Comparison of ENCODE assay signal across 23 mouse cellular contexts in genomic region chr3:87100911-87101310, GRCm38 (mm10).
A peak's percentile ranks its signal among the peaks of the same experiment; 100 is the strongest.
DNase-seq lines count a peak whose midpoint lies in the region; ATAC-seq lines count a peak whose summit lies in the region.
"Had no signal": no experiment of that assay in that cellular context is flagged by ENCODE, and none has a peak within 500 bp of the region (broad histone marks: within the 10 kb centered on the region; RNA-seq: fewer than 3 reads in every experiment).

No protein-coding gene starts in this region.

- peaks cover 54% of the 10 kb centered on the region for H3K4me1 ChIP-seq in forebrain, embryonic 10.5 days
- H3K4me1 ChIP-seq in forebrain, embryonic 16.5 days (replicated peaks; ENCODE audit: control insufficient read depth, insufficient read depth, low read length) = peaks cover 25% of the 10 kb centered on the region
- H3K4me1 ChIP-seq in embryonic facial prominence, embryonic 10.5 days = peaks cover 73% of the 10 kb centered on the region
- peaks cover 43% of the 10 kb centered on the region for H3K4me1 ChIP-seq in limb, embryonic 10.5 days

- no peak overlapping the region for H3K9ac ChIP-seq in forebrain, embryonic 16.5 days (replicated peaks; ENCODE audit: low read depth, low read length)
- H3K9ac ChIP-seq: hindbrain, embryonic 14.5 days had no signal

- no peak overlapping the region for H3K4me2 ChIP-seq in forebrain, embryonic 16.5 days (ENCODE audit: low read length)
- H3K4me2 ChIP-seq: heart, embryonic 11.5 days; hindbrain, embryonic 14.5 days had no signal

- 86% methylated on average over 4 of the region's 4 CpGs for WGBS in forebrain, embryonic 10.5 days
- 87% methylated on average over 4 of the region's 4 CpGs for WGBS in forebrain, embryonic 16.5 days
- 85% methylated on average over 4 of the region's 4 CpGs for WGBS in embryonic facial prominence, embryonic 10.5 days
- WGBS in limb, embryonic 10.5 days = 84% methylated on average over 4 of the region's 4 CpGs

- H3K27me3 ChIP-seq in forebrain, embryonic 10.5 days (ENCODE audit: poor library complexity, severe bottlenecking) = no peaks in the 10 kb centered on the region
- no peaks in the 10 kb centered on the region for H3K27me3 ChIP-seq in forebrain, embryonic 16.5 days (replicated peaks; ENCODE audit: control insufficient read depth, insufficient read depth, low read length)
- H3K27me3 ChIP-seq in embryonic facial prominence, embryonic 10.5 days (replicated peaks; ENCODE audit: low read depth, poor library complexity, severe bottlenecking) = no peaks in the 10 kb centered on the region
- no peaks in the 10 kb centered on the region for H3K27me3 ChIP-seq in limb, embryonic 10.5 days (ENCODE audit: low read depth, poor library complexity, severe bottlenecking)
- H3K27me3 ChIP-seq: Patski had no signal

- peak overlapping the region; percentile 80; the same call in 1 of the 2 replicates for H3K27ac ChIP-seq in forebrain, embryonic 10.5 days
- no peak overlapping the region for H3K27ac ChIP-seq in forebrain, embryonic 16.5 days (ENCODE audit: low read length)
- 0 out of 2 replicates have a peak overlapping the region, but pooled peaks have one; percentile 71 for H3K27ac ChIP-seq in embryonic facial prominence, embryonic 10.5 days (replicated peaks)
- peak overlapping the region; percentile 60; the same call in 1 of the 2 replicates for H3K27ac ChIP-seq in limb, embryonic 10.5 days
- H3K27ac ChIP-seq: hindbrain, embryonic 14.5 days; hindbrain, postnatal 0 days had no signal

- peaks cover 69% of the 10 kb centered on the region for H3K36me3 ChIP-seq in forebrain, embryonic 10.5 days (replicated peaks)
- no peaks in the 10 kb centered on the region for H3K36me3 ChIP-seq in forebrain, embryonic 16.5 days (ENCODE audit: control insufficient read depth, insufficient read depth)
- H3K36me3 ChIP-seq in embryonic facial prominence, embryonic 10.5 days (replicated peaks) = peaks cover 63% of the 10 kb centered on the region
- peaks cover 75% of the 10 kb centered on the region for H3K36me3 ChIP-seq in limb, embryonic 10.5 days
- H3K36me3 ChIP-seq: G1E had no signal

- no peak for DNase-seq in forebrain, embryonic 10.5 days (ENCODE audit: extremely low spot score, low spot score)
- DNase-seq in embryonic facial prominence, embryonic 10.5 days (ENCODE audit: low spot score) = no peak
- no peak for DNase-seq in limb, embryonic 10.5 days (ENCODE audit: low spot score)
- no peak for DNase-seq in lung, adult 18-20 months
- no peak for DNase-seq in T-cell, adult 2 months (ENCODE audit: low spot score)
- DNase-seq: adrenal gland, adult 2 months; adrenal gland, postnatal 14 days; B cell, adult 2 months; cerebellum, adult 11 months; cerebellum, adult 2 months; cerebellum, adult 9-11 months; gastrocnemius, postnatal 10 days; heart, adult 11 months; kidney, adult 18-20 months had no signal

- no peak overlapping the region for H3K4me3 ChIP-seq in forebrain, embryonic 10.5 days
- H3K4me3 ChIP-seq in forebrain, embryonic 16.5 days (replicated peaks; ENCODE audit: low read length) = no peak overlapping the region
- H3K4me3 ChIP-seq in embryonic facial prominence, embryonic 10.5 days = no peak overlapping the region
- no peak overlapping the region for H3K4me3 ChIP-seq in limb, embryonic 10.5 days

- no peak for ATAC-seq in forebrain, embryonic 16.5 days
- ATAC-seq: forebrain, embryonic 14.5 days; hindbrain, postnatal 0 days; inflammation-experienced regulatory T-cells, adult 6 months; intestine, embryonic 16.5 days; Patski had no signal

- H3K9me3 ChIP-seq in forebrain, embryonic 10.5 days = no peaks in the 10 kb centered on the region
- H3K9me3 ChIP-seq in forebrain, embryonic 16.5 days (ENCODE audit: control insufficient read depth, low read length) = no peaks in the 10 kb centered on the region
- no peaks in the 10 kb centered on the region for H3K9me3 ChIP-seq in embryonic facial prominence, embryonic 10.5 days
- no peaks in the 10 kb centered on the region for H3K9me3 ChIP-seq in limb, embryonic 10.5 days (replicated peaks)
- H3K9me3 ChIP-seq: G1E had no signal
